Mouse (Mus musculus): Measurements from ENCODE around the gene Trim67. TPM values are rescaled to one million over a fixed set of nuclear protein-coding genes. Genes with fewer than 3 reads are reported as not detected.
"Not testable (repeated sequence)": the region's sequence is repeated elsewhere in the genome, so short reads cannot be mapped to it uniquely, and the experiment has no call there.

The Trim67 gene
- total RNA-seq, 1 experiment from 2014 or later = 2.2 TPM

DNA sequence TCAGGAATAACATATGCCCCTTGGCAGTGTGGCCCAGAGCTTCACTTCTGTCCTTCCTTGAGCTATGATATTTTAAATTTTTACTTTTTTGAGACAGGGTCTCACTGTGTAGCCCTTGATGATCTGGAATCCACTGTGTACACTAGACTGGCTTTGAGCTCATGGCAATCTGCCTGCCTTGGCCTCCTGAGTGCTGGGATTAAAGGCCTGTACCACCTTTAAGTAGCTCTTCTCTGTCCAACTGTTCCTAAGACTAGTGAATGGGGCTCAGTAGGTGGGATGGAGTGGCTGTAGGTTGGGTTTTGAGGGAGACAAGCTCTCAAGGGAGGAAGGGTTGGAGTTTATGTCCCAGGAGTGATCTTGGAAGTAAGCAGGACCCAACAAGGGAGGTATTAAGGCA, 43.0 kb downstream of the Trim67 start:
- no peak for DNase-seq

DNA sequence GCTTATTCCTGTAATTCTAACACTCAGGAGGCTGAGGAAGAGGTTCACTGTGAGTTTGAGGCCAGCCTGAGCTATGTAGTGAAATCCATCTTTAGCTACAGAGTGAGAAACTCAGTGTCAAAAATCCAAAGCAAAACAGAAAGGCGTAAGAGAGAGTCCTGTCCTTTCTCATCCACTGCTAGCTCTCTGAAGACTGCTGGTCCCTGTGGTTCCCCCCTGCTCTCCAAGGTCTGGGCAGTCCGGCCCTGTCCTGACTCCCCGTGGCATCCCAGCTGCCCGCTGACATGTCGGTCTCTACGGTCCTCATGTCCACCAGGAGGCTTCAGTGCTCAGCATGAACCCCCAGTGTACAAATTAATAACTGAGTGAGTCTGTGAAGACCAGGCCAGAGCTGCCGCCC, 43.4 kb downstream of the Trim67 start:
- no peak for DNase-seq

DNA sequence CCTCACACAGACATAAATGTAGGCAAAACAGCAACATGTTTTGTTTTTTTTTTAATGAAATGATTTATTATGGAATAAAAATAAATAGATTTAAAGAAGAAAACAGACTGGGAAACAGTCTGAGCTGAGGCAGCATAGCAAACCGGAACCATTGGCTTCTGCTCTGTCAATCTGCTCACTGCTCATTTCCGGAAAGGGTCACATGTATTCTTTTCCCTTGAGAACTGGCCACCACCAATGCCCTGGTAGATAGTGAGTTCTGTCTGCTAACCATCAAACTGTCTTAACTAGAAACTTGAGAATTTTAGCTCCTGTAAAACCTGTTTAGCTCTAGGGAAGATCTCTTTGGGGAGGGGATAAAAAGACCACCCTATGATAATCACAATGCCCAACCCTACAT, 44.0 kb downstream of the Trim67 start:
- DNase-seq = no peak

GRCm38 (mm10) chr8:124837956-124838355, 45.1 kb downstream of the Trim67 start:
- DNase-seq = no peak

DNA sequence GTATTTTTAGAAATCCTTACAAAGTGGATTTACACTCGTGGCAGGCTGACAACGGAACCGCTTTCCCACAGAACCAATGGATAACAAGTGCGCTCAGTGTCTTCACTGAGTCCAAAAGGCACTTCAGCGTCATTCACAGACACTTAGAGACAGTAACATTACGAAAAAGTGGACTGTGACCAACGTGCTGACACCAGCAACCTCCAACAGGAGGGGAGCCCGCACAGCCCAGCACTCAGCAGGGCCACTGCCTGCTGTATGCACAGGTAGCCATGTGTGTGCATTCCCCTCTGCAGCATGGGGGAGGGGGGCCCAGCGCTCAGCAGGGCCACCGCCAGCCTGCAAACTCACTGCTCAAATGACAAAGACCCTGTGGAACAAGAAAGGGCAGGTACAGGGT, 46.5 kb downstream of the Trim67 start:
- no peak for DNase-seq

DNA sequence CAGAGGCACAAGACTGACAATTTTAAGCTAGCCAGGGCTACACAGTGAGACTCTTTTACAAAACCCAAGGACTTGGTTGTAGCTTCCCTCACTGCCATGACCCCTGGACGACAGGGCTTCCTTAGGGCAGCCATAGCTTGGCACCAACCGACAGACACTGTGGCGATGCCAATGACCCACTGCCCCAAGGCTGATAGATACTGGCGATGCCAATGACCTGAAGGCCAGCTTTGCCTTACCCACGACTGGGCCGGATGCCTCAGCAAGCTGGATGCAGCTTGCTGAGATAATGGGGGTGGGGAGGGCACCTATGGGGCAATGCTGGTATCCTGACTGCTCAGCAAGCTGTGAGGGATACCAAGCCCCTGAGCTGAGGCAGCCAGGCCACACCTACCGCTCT, 48.0 kb downstream of the Trim67 start:
- no peak for DNase-seq

DNA sequence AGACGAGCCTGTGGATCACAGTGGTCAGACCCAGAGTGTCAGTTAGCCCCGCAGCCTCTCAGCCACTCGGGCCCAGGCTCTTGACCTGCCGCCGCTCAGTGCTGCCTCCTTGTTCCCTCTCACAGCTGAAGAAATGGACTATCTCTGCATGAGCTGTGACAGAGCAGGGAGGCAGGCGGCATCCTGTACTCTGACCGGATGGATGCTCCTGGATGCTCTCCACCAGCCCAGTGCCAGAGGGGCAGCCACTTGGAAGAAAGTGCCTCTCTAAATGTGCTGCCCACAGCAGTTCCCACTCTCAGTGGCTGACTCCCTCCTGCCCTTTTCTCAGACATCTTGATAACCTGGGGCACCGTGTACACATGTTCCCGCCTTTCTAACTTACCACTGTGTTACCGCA, 48.9 kb downstream of the Trim67 start:
- no peak for DNase-seq

- DNase-seq = not testable (repeated sequence)
These were observed 50.0 kb downstream of the Trim67 start for GRCm38 (mm10) chr8:124842929-124843328.

GRCm38 (mm10) chr8:124845131-124845530, 52.2 kb downstream of the Trim67 start:
- no peak for DNase-seq

GRCm38 (mm10) chr8:124845573-124845972, 52.7 kb downstream of the Trim67 start:
- no peak for DNase-seq

DNA sequence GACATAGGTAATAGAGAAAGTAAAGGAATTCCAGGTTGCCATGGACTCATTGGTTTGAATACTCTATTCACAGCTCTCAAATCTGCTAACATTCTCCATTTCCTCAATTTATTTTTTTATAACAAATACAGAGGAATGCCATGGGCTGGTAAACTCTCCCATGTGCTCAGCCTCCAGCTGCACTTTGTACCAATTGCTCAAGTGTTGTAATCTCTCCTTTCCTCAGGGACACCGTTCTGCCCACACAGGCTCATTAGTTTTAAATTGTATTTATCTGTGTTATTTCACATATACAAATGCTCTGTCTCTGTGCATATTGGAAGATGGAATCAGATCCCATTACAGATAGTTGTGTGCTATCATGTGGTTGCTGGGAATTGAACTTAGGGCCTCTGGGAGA, 60.6 kb downstream of the Trim67 start:
- DNase-seq = no peak

DNA sequence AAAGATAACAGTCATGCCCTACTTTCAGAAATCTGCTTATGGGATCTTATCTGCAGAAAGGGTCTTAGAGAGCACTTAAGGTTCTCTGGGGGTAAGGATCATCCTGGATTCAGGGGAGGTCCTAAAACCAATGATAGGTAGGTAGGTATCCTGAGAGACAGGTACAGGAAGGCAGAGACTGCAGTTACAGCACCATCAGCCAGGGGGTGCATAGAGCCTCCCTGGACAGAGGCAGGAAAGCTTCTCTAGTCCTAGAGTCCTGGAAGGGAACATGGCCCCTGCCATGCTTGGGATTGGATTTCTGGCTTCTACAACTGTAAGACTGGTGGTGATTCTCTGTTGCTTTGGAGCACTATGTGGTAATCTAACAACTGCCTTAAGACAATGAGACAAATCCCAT, 66.6 kb downstream of the Trim67 start:
- no peak for DNase-seq

- DNase-seq = no peak
These were observed 67.3 kb downstream of the Trim67 start for GRCm38 (mm10) chr8:124860188-124860587.

GRCm38 (mm10) chr8:124862321-124863162, 69.7 kb downstream of the Trim67 start, which contains the start of the genes Gnpat and 2810004N23Rik:
TSS of gene Gnpat (plus strand) at chr8:124863033.
TSS of gene 2810004N23Rik (minus strand) at chr8:124863120.
- DNase-seq = peak; percentile 97

GRCm38 (mm10) chr8:124863163-124863677, 70.3 kb downstream of the Trim67 start:
- no peak for DNase-seq

DNA sequence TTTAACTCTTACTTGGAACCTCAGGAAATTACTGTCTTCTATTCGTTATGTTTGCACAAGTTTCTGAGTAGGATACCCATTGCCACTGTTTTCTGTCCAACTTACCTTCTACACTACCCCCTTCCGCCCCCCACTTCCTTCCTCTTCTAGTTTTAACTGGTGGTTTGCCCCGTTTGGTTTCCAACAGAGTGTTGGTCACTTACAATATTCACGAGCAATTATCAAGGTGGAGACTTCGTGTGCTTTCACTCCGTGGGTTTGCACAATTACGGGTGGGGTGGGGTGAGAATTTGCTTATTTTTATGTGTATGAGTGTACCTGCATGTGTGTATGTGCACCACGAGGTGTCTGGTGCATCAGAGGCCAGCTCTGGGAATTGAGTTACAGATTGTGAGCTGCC, 70.8 kb downstream of the Trim67 start:
- DNase-seq = no peak

GRCm38 (mm10) chr8:124866669-124867068, 73.8 kb downstream of the Trim67 start:
- DNase-seq = no peak

- peak; percentile 18 for DNase-seq
These were observed 74.2 kb downstream of the Trim67 start for GRCm38 (mm10) chr8:124867126-124867525.

- no peak for DNase-seq
These were observed 76.8 kb downstream of the Trim67 start for GRCm38 (mm10) chr8:124869708-124870107.

DNA sequence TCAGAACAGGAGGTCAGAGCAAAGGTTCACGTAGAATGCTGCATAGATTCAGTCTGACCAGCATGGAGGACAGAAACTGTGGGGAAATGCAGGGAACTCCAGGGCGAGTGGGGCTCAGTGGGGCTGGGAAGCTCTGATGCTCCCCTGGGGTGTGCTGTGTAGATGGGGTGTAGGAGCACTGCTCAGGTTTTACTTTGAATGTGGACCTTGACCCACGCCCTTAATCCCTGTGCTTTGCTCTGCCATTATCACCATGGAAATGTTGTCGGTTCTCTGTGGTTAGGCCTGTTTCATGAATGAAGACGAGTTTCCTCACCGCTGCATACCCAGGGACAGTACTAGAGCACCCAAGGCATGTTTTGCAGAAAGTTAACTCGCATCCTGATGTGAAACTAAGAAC, 78.6 kb downstream of the Trim67 start:
- no peak for DNase-seq

- no peak for DNase-seq
These were observed 79.2 kb downstream of the Trim67 start for GRCm38 (mm10) chr8:124872081-124872480.

GRCm38 (mm10) chr8:124872690-124873089, 79.8 kb downstream of the Trim67 start:
- DNase-seq = no peak

DNA sequence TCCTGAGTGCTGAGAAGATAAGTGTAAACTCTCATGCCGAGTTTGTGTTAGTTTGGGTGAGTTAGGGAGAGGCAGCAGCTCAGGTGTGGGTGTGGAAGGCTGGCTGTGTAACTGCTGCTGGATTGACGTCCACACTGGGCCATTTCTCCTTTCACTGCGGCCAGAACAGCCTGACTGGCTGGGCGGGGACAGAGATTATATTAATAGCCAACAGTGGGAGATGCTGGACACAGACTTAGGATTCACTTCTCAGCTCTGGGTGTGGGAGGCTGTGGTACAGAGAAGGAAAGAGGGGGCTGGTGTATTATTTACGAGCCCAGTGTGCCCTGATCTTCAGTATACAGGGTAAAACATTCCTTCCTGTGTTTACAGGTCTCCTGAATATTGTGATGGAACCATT, 85.2 kb downstream of the Trim67 start:
- DNase-seq = no peak

DNA sequence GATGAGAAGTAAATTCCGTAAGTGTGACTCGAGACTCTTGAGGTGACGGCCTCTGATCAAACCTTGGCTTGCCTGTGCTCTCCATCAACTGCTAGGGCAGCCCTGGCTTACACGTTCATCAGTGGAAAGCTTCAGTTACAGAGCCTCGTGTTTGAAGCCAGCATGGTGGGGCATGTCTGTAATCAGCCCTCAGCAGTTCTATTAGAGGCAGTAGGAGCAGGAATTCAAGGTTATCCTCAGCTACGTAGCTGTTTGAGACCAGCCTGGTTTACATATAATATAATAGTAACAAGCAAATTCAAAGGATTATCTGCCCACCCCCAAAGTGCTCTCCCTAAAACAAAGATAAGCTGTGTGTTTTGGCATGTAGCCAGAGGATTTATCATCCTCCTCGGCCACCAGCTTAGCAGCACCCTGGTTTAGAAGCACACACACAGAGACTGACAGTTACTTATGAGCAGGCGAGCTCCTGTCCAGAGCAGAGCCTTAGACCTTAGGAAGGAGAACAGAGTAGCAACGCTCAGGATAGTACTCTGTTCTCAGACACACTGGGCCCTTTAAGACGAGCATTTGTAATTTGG, 86.1 kb downstream of the Trim67 start:
- DNase-seq = no peak

All from adrenal gland, postnatal 25 days (tissue).